Mouse (Mus musculus) heart, embryonic 14.5 days (tissue): ENCODE results near the gene Rpp40. TPM values are rescaled to one million over a fixed set of nuclear protein-coding genes. Genes with fewer than 3 reads are reported as not detected.

Source experiments
- ATAC-seq: fragments of 200-750 bp; cut with Nextera tagmentation; 2 replicates; pipeline ENCODE4 v1.8.0; 2017; ENCODE audit warnings: low read depth, moderate TSS enrichment; ENCODE audit not compliant: insufficient number of reproducible peaks, insufficient read depth, low FRiP score
- H3K27ac ChIP-seq, 2 experiments: fragments of 200-500 bp in 1 of 2; fragments of 300-500 bp in 1 of 2; sonication (generic) in 1 of 2; replicated peaks in 1 of 2; 2 replicates each; pipeline ENCODE4 v1.5.1; 2012 to 2014; ENCODE audit warnings: low read depth in 2 of 2, low read length in 2 of 2, control low read depth in 1 of 2, mild to moderate bottlenecking in 1 of 2, mixed read lengths in 1 of 2; ENCODE audit not compliant: control insufficient read depth in 1 of 2, insufficient read depth in 1 of 2
- H3K27me3 ChIP-seq: fragments of 300-500 bp; sonication (generic); 2 replicates; pipeline ENCODE4 v1.6.1; 2014; ENCODE audit warnings: mild to moderate bottlenecking, low read length, control low read depth; ENCODE audit not compliant: control insufficient read depth, insufficient read depth
- H3K36me3 ChIP-seq: fragments of 300-500 bp; sonication (generic); 2 replicates; pipeline ENCODE4 v1.6.1; 2014; ENCODE audit warnings: mild to moderate bottlenecking, control low read depth, low read length, mixed read lengths; ENCODE audit not compliant: control insufficient read depth, insufficient read depth
- H3K4me1 ChIP-seq, 2 experiments: fragments of 200-500 bp in 1 of 2; fragments of 300-500 bp in 1 of 2; sonication (generic) in 1 of 2; 2 replicates each; pipeline ENCODE4 v1.6.1; 2012 to 2014; ENCODE audit warnings: low read length in 2 of 2, control low read depth in 1 of 2, mixed read lengths in 1 of 2; ENCODE audit not compliant: control insufficient read depth in 2 of 2, insufficient read depth in 2 of 2
- H3K4me2 ChIP-seq: fragments of 300-500 bp; sonication (generic); 2 replicates; pipeline ENCODE4 v1.6.1; 2014; ENCODE audit warnings: mild to moderate bottlenecking, low read length
- H3K4me3 ChIP-seq, 2 experiments: fragments of 200-500 bp in 1 of 2; fragments of 300-500 bp in 1 of 2; sonication (generic) in 1 of 2; 2 replicates each; pipeline ENCODE4 v1.5.1; 2012 to 2014; ENCODE audit warnings: low read length in 2 of 2, mild to moderate bottlenecking in 2 of 2, control low read depth in 1 of 2, low read depth in 1 of 2, moderate library complexity in 1 of 2; ENCODE audit not compliant: control insufficient read depth in 1 of 2, insufficient read depth in 1 of 2
- H3K9ac ChIP-seq: fragments of 300-500 bp; sonication (generic); 2 replicates; pipeline ENCODE4 v1.6.1; 2014; ENCODE audit warnings: mild to moderate bottlenecking, low read length
- H3K9me3 ChIP-seq: fragments of 300-500 bp; sonication (generic); 2 replicates; pipeline ENCODE4 v1.6.1; 2016; ENCODE audit warnings: low read length, control low read depth; ENCODE audit not compliant: control insufficient read depth
- WGBS: fragments of 180-500 bp; shearing (Covaris S2); extraction: QIAGEN DNeasy Blood & Tissue Kit; methylation state at CpG from one replicate; pipeline ENCODE4 v1.1.7; 2014; 5-methylcytosine and 5-hydroxymethylcytosine counted together
- polyA plus RNA-seq: library from polyadenylated mRNA; unstranded; fragments of >200 nt; fragmentation: Nextera tagmentation; extraction: Ambion mirVana; gene quantifications from 2 replicates; pipeline ENCODE4 v1.2.1, GENCODE M21; 2014

The Rpp40 gene
- polyA plus RNA-seq, 1 experiment from 2014 or later, result 8.9 TPM

GRCm38 (mm10) chr13:35875396-35875795, 30.8 kb downstream of the Rpp40 start:
- WGBS, result 94% methylated on average over 5 of the region's 5 CpGs
- Histone ChIP-seq H3K9me3 (no peaks in the 10 kb centered on the region), H3K4me3 (no peak overlapping the region), H3K27ac (no peak overlapping the region), H3K36me3 (peaks cover 30% of the 10 kb centered on the region), H3K4me1 (no peaks in the 10 kb centered on the region), H3K27me3 (no peaks in the 10 kb centered on the region), H3K9ac (no peak overlapping the region), H3K4me2 (no peak overlapping the region)
- no peak for ATAC-seq

GRCm38 (mm10) chr13:35871107-35871506, 35.1 kb downstream of the Rpp40 start:
- Histone ChIP-seq H3K36me3 (peaks cover 36% of the 10 kb centered on the region), H3K4me3 (no peak overlapping the region), H3K27me3 (no peaks in the 10 kb centered on the region), H3K9me3 (no peaks in the 10 kb centered on the region), H3K9ac (no peak overlapping the region), H3K27ac (no peak overlapping the region), H3K4me2 (no peak overlapping the region), H3K4me1 (peaks cover 4 to 6% of the 10 kb centered on the region in 2 experiments; a peak in 2 of 4 replicates)
- no peak for ATAC-seq
- 68% methylated on average over 3 of the region's 3 CpGs for WGBS

- 81% methylated on average over 8 of the region's 8 CpGs for WGBS
- no peaks in the 10 kb centered on the region for H3K9me3 ChIP-seq
- H3K9ac ChIP-seq, result no peak overlapping the region
- no peak for ATAC-seq
- H3K27me3 ChIP-seq, result no peaks in the 10 kb centered on the region
- no peak overlapping the region for H3K4me3 ChIP-seq
- H3K27ac ChIP-seq, result no peak overlapping the region
- H3K4me2 ChIP-seq, result no peak overlapping the region
- peaks cover 4 to 6% of the 10 kb centered on the region in 2 experiments; a peak in 2 of 4 replicates for H3K4me1 ChIP-seq
- H3K36me3 ChIP-seq, result peaks cover 40% of the 10 kb centered on the region
These were observed 35.5 kb downstream of the Rpp40 start for GRCm38 (mm10) chr13:35870659-35871058.

- WGBS, result 21% methylated on average over 8 of the region's 8 CpGs
- H3K9me3 ChIP-seq, result no peaks in the 10 kb centered on the region
- no peak overlapping the region for H3K4me2 ChIP-seq
- peaks cover 6 to 12% of the 10 kb centered on the region in 2 experiments for H3K4me1 ChIP-seq
- H3K4me3 ChIP-seq, result no peak overlapping the region
- no peak for ATAC-seq
- H3K36me3 ChIP-seq, result peaks cover 50% of the 10 kb centered on the region
- no peak overlapping the region for H3K9ac ChIP-seq
- peak overlapping the region; percentile 37 to 53; a peak in 3 of 4 replicates for H3K27ac ChIP-seq
- no peaks in the 10 kb centered on the region for H3K27me3 ChIP-seq
These were observed 45.2 kb downstream of the Rpp40 start for GRCm38 (mm10) chr13:35860916-35861315.

- H3K4me1 ChIP-seq, result peaks cover 6 to 12% of the 10 kb centered on the region in 2 experiments
- H3K36me3 ChIP-seq, result peaks cover 22% of the 10 kb centered on the region
- H3K4me3 ChIP-seq, result no peak overlapping the region
- no peak overlapping the region for H3K4me2 ChIP-seq
- H3K27ac ChIP-seq, result no peak overlapping the region
- no peaks in the 10 kb centered on the region for H3K9me3 ChIP-seq
- 79% methylated on average over 7 of the region's 7 CpGs for WGBS
- H3K27me3 ChIP-seq, result no peaks in the 10 kb centered on the region
- H3K9ac ChIP-seq, result no peak overlapping the region
- ATAC-seq, result no peak
These were observed 48.7 kb downstream of the Rpp40 start for GRCm38 (mm10) chr13:35857486-35857885.

GRCm38 (mm10) chr13:35852851-35853575, 53.1 kb downstream of the Rpp40 start:
- no peaks in the 10 kb centered on the region; a peak in 1 of 4 replicates for H3K4me1 ChIP-seq
- H3K9me3 ChIP-seq, result no peaks in the 10 kb centered on the region
- no peak overlapping the region for H3K4me2 ChIP-seq
- 90% methylated on average over 2 of the region's 2 CpGs for WGBS
- no peak overlapping the region for H3K4me3 ChIP-seq
- no peaks in the 10 kb centered on the region for H3K27me3 ChIP-seq
- H3K9ac ChIP-seq, result no peak overlapping the region
- ATAC-seq, result no peak
- no peak overlapping the region for H3K27ac ChIP-seq
- H3K36me3 ChIP-seq, result peaks cover 15% of the 10 kb centered on the region

GRCm38 (mm10) chr13:35851581-35851980, 54.6 kb downstream of the Rpp40 start:
- peaks cover 3% of the 10 kb centered on the region for H3K36me3 ChIP-seq
- no peak overlapping the region for H3K27ac ChIP-seq
- no peak overlapping the region for H3K4me2 ChIP-seq
- H3K4me3 ChIP-seq, result no peak overlapping the region
- ATAC-seq, result no peak
- H3K27me3 ChIP-seq, result no peaks in the 10 kb centered on the region
- H3K4me1 ChIP-seq, result no peaks in the 10 kb centered on the region; a peak in 1 of 4 replicates
- no peak overlapping the region for H3K9ac ChIP-seq
- WGBS, result 92% methylated on average over 6 of the region's 6 CpGs
- no peaks in the 10 kb centered on the region for H3K9me3 ChIP-seq

GRCm38 (mm10) chr13:35848694-35849093, 57.5 kb downstream of the Rpp40 start:
- Histone ChIP-seq H3K27me3 (no peaks in the 10 kb centered on the region), H3K9ac (no peak overlapping the region), H3K4me3 (no peak overlapping the region), H3K9me3 (no peaks in the 10 kb centered on the region), H3K4me2 (no peak overlapping the region), H3K4me1 (peaks cover 10 to 11% of the 10 kb centered on the region in 2 experiments), H3K27ac (no peak overlapping the region), H3K36me3 (no peaks in the 10 kb centered on the region)
- no peak for ATAC-seq
- WGBS, result 62% methylated on average over 3 of the region's 3 CpGs
